Mouse (Mus musculus): ENCODE measurements around the gene Mocs3. TPM values are rescaled to one million over a fixed set of nuclear protein-coding genes. Genes with fewer than 3 reads are reported as not detected.

Gene Mocs3
- polyA plus RNA-seq, 1 experiment from 2014 or later, result 12.7 TPM

DNA sequence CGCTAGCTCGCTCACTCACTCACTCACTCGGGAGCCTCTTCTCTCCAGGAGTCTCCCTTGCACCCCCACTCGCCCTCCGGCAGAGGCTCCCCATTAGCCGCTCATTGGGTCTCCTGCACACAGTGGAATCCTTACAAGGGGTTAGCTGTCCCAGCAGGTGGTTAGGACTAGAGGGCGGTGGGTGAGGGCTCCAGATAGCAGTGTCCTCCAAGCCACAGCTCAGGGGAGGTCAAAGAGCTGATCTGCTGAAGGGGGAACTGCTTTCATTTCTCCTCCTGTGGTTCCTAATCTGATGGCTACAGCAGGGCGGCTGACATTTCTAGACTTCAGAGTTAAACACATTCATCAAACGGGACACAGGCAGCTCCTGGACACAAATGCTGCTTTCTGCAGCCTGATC, 43.0 kb downstream of the Mocs3 start:
- Histone ChIP-seq H3K36me3 (no peaks in the 10 kb centered on the region), H3K4me3 (no peak overlapping the region), H3K27me3 (peaks cover 45% of the 10 kb centered on the region), H3K27ac (no peak overlapping the region), H3K9ac (no peak overlapping the region), H3K4me2 (replicated peaks) (no peak overlapping the region), H3K4me1 (no peaks in the 10 kb centered on the region), H3K9me3 (no peaks in the 10 kb centered on the region)
- 38% methylated on average over 9 of the region's 9 CpGs for WGBS
- no peak for ATAC-seq (ENCODE audit: insufficient number of reproducible peaks, insufficient read depth, low FRiP score, low TSS enrichment)

DNA sequence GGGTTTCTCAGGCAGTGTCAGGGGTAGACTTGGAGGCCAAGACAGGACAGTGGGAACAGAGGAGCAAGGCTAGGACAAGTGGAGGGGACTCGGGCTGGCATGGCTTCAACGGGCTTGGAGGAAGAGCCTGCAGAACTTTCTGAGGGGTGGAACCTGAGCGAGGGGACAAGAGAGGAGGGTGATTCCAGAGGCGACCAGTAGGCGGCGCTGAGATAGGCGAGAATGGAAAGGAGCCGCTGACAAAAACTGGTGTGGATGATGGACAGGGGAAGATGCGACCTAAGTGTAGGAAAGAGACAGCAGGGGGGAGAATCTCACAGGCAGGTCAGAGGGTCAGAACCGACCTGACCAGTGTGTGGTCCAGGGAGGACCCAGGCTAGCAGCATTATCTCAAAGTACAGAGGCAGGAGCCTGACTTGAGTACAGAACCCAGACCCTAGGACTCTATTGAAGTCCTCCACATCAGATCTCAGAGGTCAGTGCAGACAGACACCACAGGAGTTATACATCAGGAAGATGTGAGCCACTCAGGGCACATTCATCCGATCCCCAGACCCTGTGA, 44.0 kb downstream of the Mocs3 start:
- no peak overlapping the region for H3K4me3 ChIP-seq
- no peak overlapping the region for H3K27ac ChIP-seq
- no peaks in the 10 kb centered on the region for H3K4me1 ChIP-seq
- no peaks in the 10 kb centered on the region for H3K9me3 ChIP-seq
- 7% methylated on average over 11 of the region's 11 CpGs for WGBS
- no peak for ATAC-seq (ENCODE audit: insufficient number of reproducible peaks, insufficient read depth, low FRiP score, low TSS enrichment)
- H3K4me2 ChIP-seq (replicated peaks), result no peak overlapping the region
- no peaks in the 10 kb centered on the region for H3K36me3 ChIP-seq
- no peak overlapping the region for H3K9ac ChIP-seq
- peaks cover 49% of the 10 kb centered on the region for H3K27me3 ChIP-seq

DNA sequence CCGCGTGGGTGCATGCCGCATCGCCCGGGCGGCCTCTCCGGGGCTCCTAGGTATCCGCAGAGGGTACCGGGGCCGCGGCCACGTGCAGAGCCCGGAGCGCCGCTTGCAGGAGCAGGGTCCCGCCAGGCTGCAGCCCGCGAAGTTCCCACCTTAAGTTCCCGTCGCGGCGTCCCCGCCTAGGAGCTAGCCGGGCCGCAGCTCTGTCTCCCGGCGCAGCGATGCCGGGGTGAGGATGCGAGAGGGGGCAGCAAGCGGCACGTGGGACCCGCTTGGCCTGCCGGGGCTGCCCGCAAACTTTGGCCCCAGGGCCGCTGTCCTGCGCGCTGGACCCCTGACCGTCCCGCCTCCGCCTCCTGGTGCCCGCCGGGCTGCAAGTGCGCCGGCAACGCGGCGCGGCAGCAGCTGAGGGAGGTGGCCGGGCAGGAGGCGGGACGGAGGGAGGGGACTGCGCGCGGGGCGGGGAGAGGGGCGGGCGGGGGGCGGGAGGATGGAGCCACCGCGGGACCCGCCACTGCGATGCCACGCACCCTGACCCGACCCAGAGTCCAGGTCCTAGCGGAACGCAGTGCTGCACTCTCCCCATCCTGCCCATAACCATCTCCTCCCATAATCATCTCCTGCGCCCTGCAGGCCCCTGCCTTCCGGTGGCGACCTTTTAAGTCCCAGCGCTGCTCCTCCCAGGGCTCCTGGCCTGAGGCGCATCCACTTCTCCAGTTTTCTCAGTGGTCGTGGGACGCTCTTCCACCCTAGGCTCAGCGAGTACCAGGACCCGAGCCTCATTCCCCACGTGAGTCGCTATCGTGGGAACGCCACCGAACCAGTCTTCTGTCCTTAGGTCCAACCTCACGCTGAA, 50.5 kb downstream of the Mocs3 start:
- Histone ChIP-seq H3K36me3 (no peaks in the 10 kb centered on the region), H3K4me2 (replicated peaks) (peak overlapping the region; percentile 82), H3K9ac (peak overlapping the region; percentile 44; the same call in 1 of the 2 replicates), H3K27me3 (peaks cover 67% of the 10 kb centered on the region), H3K4me3 (peak overlapping the region; percentile 45), H3K4me1 (peaks cover 6% of the 10 kb centered on the region; the same call in 1 of the 2 replicates), H3K27ac (no peak overlapping the region), H3K9me3 (no peaks in the 10 kb centered on the region)
- WGBS, result 2% methylated on average over 69 of the region's 82 CpGs
- 0 out of 2 replicates have a peak, but pooled peaks have one; percentile 18 for ATAC-seq (ENCODE audit: insufficient number of reproducible peaks, insufficient read depth, low FRiP score, low TSS enrichment)

DNA sequence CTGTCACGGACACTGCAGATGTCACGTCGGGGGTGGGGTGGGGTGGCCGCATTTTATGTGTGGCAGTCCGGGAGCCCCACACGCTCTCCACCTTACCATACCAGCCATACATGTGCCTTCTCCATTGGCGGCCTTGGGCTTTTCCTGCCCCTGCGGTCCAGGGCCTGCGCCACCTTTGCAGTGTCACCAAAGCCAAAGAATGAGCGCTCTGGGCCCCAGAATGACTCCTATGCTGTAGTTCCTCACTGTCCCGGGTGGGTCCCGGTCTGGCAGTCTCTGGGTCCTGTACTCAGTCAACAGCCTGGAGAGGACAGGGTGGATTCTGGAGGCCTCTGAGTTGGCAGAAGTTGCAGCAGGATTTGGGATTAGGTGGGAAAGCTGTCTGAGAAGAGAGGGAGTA, 51.2 kb downstream of the Mocs3 start, which contains the start of gene Kcng1:
Gene Kcng1, minus strand, starts transcription at position 155 of the 400 bp plus-strand sequence.
- Histone ChIP-seq H3K4me1 (peaks cover 8% of the 10 kb centered on the region; the same call in 1 of the 2 replicates), H3K36me3 (no peaks in the 10 kb centered on the region), H3K4me3 (peak within 1 kb of the TSS; percentile 45), H3K4me2 (replicated peaks) (peak within 1 kb of the TSS; percentile 82), H3K27me3 (peaks cover 60% of the 10 kb centered on the region), H3K9me3 (no peaks in the 10 kb centered on the region), H3K9ac (peak within 1 kb of the TSS; percentile 44; the same call in 1 of the 2 replicates), H3K27ac (no peak within 1 kb of the TSS)
- no peak for ATAC-seq (ENCODE audit: insufficient number of reproducible peaks, insufficient read depth, low FRiP score, low TSS enrichment)
- 12% methylated on average over 12 of the region's 12 CpGs for WGBS

Other genes with a start within 250 kb of the Mocs3 start
- gene Ripor3, start 220.0 kb upstream of the Mocs3 start, polyA plus RNA-seq (2016; fragmentation: Nextera tagmentation; extraction: Ambion mirVana), result 2.0 and 3.6 TPM in 2 replicates
- 6.0 and 6.6 TPM in 2 replicates for gene Pard6b, start 149.6 kb upstream of the Mocs3 start, polyA plus RNA-seq (2016; fragmentation: Nextera tagmentation; extraction: Ambion mirVana)
- gene Adnp, start 23.5 kb upstream of the Mocs3 start, polyA plus RNA-seq (2016; fragmentation: Nextera tagmentation; extraction: Ambion mirVana), result 10.9 and 20.4 TPM in 2 replicates
- 23.1 and 26.5 TPM in 2 replicates for gene Gm20716, start 258 bp upstream of the Mocs3 start, polyA plus RNA-seq (2016; fragmentation: Nextera tagmentation; extraction: Ambion mirVana)
- 87.3 and 93.1 TPM in 2 replicates for gene Dpm1, start within 50 bp of the Mocs3 start, polyA plus RNA-seq (2016; fragmentation: Nextera tagmentation; extraction: Ambion mirVana)
- 1.4 and 2.0 TPM in 2 replicates for gene Kcng1, start 51.1 kb downstream of the Mocs3 start, polyA plus RNA-seq (2016; fragmentation: Nextera tagmentation; extraction: Ambion mirVana)